Mouse (Mus musculus) heart, postnatal 0 days (tissue): ENCODE results near the gene Rpl13.

Experiments used
- CTCF ChIP-seq: IDR thresholded peaks from 2 replicates; pipeline ENCODE4 v1.5.1; 2016; ENCODE audit warnings: antibody characterized with exemption, control low read depth, low read depth
- EP300 ChIP-seq: IDR thresholded peaks from 2 replicates; pipeline ENCODE4 v1.6.1; 2016; ENCODE audit warnings: antibody characterized with exemption, low read depth

DNA sequence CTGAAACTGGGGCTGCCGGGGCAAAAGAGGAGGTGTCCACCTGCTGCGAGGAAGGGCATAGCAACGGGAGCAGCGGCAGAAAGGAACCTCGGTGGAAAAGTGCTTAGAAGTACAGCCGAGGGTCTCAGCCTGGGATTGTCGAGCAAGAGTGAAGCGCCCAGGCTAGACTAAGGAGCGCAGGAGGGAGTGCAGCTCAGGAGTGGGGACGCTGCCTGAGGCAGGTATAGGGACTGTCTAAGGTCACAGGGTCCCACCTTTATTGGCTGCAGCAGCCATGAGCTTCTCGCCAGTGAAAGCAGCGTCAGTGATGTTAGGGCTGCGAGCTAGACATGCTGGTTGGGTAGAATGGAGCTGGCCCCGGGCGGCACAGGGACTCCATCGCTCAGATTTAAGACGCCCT, 15.6 kb downstream of the Rpl13 start:
- TF ChIP-seq EP300 = no peak
- TF ChIP-seq CTCF = no peak
